Mouse (Mus musculus) activated CD4-positive, CD25-positive, alpha-beta regulatory T cell, adult 4 months (primary cell): ENCODE measurements at regions not wholly inside any gene's neighbourhood (a gene's known extent, or its start where the extent isn't known, plus 50 kb on each side); places are given as distances from the start of the nearest gene placed in this dataset.
A peak's percentile ranks its signal among the peaks of the same experiment; 100 is the strongest.

Source experiments
- ATAC-seq: one replicate; pipeline ENCODE4 v1.8.0; 2017

DNA sequence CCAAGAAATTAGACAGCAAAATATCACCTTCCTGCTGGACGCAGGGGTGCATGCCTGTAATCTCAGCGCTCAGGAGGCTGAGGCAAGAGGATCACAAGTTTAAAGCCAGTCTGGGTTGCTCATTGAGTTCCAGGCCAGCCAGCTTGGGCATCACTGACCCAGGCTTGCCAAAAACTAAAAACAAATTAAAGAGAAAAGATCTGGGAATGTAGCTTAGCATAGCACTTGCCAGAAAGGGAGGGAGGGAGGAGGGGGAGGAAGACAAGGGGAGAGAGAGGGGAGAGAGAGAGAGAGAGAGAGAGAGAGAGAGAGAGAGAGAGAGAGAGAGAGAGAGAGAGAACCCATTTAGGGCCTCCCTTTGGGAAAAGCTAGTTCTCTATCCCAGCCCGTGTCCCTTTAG is 112.7 kb upstream of the Thy1 start:
- no peak for ATAC-seq

DNA sequence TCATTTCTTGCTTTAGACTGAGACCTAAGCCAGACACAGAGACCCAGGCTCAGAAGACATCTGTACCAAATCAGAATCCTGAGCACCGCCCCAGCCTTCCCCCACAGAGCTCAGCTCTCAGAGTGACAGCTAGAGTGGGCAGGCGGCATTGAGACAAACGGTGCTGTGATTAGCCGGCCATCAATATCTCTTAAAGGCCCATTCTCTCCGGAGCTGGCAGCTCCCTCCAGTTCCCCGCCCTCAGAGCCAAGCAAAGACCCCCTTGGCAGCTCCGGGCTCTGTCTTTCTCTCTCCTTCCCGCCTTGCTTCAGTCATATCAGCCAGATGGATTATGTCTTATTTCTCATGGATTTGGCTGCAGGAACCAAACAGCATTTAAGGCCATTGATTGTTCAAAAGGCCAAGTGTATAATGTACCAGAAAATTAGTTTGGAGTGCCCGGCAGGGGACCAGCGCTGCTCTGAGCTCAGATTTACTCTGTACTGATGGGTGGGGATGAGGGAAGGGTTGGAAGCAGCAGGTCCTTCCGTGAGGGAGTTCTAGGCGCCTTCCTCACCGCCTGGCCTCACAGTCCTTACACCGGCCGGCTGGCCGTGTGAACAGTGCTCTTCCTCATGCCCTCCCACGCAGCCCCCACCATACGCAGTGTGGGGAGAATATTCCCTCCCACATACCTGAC is 109.0 kb upstream of the Thy1 start:
- ATAC-seq, result no peak

DNA sequence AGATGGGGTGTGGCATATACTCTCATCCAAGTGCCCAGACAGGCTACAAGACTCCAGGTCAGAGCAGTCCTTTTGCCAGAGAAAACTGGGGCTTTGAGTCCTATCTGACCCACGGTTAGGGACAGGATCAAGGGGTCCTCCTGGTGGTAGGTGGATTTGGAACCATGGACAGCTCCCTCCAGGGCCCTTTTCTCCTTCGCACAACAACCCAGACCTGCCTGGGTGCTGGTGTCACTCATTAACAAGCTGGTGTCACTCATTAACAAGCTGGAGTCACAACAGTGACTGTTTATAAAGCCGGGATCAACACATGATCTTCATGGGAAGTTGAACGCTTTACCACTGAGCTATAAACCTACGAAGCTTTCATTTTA is 108.5 kb upstream of the Thy1 start:
- ATAC-seq, result no peak

DNA sequence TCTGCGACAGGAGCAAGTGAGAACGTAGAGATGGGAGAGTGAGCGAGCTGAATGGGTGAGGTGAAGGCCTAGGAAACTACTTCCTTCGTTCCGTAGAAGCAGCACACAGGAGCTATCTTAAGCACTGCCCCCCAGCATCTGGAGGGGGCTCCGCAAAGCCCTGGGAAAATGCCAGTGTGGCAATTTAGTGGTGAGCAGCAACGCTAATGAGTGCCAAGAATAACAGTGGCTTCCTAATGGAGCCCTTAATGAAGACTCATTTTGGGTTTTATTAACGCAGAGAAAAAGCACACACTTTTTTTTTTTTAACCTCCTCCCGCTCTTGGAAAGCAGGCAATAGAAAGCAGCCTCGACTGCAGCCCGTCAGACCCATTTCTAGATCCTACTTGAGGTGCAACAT is 103.8 kb upstream of the Thy1 start:
- ATAC-seq, result no peak

DNA sequence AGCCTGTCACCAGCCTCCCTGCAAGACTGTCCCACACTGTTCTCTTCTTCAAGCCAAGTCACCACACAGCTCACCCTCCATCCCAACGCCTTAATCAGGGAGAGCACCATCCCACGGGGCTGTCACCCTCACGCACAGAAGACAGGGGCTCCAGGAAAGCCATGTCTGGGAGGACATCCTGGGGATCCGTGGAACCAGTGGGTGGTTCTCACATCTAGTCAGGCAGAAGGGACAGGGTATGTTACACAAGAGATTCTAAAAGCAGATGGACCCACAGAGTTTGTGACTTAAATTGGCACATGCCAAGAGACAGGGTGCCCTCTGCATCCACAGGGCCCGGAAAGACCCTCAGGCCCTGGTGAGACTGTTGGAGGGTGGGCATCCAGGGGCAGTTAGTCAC is 101.0 kb upstream of the Thy1 start:
- no peak for ATAC-seq

DNA sequence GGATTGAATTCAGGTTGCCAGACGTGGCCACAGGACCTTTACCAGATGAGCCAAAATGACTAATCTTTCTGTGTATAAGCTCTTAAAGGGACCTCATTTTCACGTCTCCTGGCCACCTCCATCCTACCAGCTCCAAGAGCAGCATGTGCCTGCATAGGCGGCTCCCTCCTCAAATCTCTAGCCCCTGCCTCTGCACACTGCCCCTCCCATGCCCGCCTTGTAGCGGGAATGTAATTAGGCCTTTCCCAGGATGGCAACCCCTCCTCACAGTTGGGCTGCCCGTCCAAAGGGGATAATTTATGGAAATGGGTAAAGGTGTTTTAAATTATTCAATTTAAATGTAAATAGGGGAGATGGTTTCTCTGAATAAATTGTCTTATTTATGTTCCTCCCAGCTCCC is 99.7 kb upstream of the Thy1 start:
- no peak for ATAC-seq

DNA sequence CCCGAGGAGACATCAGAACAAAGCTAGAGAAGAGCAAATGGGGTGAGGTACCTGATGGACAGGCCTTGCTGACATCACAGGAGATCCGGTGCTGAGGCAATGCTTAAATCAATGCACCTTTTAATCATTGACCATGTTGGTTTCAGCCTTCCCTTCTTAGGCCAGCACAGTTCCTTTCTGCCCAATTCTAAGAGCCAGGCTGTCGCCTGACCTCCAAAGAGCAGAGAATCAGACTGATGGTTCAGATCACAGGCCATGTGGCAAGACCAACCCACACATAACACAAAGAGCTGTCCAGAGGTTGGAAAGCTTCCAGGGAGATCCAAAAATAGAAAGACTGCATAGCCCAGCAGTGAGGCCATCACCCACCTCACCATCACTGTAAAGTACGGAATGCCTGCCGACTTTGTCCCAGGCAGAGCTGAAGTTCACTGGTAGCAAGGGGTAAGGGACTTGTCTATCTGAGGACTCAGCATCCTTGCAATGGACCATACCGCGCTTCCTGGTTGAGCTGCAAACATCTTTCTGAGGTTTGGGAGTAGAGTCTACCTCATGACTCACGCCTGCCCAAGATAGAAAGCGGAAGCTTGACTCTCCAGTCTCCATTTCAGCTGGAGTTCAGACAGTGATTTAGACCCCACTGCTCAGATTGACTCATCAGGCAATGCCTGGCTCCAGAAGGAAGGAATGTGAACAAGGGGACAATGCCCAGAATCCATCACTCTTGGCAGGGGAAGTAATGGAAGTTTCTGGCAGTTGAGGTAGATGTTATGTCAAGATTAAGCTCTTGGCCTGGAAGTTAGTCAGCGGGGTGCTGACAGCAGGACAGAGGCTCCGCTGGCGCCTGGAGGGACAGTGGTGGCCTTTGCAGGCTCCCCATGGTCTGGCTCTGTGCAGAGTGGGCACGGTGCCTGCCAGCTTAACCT is 98.1 kb upstream of the Thy1 start:
- ATAC-seq, result no peak

DNA sequence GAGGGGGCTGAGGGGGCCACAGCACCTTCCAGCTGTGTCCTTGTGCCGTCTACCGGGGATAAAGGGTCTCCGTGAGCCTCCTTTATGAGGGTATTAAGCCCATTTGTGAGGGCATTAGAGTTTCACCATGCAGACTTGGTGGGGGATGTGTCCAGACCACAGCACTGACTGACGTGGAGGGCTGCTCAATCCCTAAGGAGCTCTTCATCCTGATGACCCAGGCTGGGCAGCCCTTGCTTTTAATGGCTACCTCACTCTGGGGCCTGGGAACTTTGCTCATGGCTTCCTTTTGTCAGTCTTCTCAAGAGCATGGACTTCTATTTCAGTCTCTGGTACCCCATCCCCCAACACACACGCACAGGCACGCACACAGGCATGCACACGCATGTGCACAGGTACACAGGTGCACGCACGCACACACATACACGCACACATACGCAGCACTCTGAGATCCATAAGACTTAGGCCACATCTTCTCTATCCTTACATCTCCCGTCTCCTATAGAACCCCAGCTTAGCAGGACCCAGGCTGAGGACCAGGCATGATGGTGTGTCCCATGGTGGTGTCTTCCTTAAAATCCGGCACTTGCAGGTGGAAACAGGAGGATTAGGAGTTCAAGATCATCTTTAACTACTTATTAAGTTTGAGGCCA is 97.1 kb upstream of the Thy1 start:
- no peak for ATAC-seq

DNA sequence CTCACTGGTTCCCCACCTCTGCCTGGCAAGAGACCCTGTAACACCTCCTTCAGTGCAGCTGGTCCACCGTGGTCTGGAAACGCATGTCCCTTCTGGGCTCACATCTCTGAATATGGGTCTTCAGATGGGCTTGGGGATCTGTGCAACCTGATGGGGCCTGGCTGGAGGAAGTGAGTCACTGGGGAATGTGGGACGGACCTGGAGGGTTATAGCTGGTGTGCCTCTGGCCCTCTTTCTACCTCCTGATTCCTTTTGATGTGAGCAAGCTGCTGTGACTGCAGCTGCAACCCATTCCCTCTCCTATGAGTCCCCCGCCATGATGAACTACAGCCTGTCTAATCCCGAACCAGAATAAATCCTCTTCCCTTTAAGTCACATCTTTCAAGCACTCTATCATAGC is 96.1 kb upstream of the Thy1 start:
- no peak for ATAC-seq

DNA sequence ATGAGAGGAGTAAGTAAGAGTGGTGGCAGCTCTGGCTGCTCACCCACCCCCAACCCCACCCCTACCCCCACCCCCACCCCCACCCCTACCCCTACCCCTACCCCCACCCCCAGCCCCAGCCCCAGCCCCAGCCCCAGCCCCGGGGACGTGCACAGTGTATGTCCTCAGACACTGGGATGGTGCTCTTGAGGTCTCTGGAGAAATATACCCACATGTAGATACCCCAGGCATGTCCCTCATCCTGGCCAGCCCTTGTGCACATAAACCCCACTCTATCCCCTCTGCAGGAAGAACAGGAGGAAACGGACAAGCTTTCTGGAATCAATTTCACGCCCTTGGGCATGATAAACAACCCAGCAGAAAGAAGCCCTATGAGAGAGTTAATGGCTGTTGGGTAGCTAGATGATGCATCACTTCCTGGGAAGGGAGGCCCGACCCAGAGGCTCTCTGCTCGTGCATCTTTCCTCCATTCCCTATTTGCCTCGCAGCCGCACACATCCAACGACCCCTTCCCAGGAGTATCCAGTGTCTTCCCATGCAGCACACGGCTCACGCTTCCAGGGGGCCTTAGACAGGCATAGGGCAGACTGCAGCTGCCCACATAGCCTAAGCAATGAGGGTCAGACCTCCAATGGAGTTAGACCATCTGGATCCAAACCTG is 95.6 kb upstream of the Thy1 start:
- ATAC-seq, result no peak

DNA sequence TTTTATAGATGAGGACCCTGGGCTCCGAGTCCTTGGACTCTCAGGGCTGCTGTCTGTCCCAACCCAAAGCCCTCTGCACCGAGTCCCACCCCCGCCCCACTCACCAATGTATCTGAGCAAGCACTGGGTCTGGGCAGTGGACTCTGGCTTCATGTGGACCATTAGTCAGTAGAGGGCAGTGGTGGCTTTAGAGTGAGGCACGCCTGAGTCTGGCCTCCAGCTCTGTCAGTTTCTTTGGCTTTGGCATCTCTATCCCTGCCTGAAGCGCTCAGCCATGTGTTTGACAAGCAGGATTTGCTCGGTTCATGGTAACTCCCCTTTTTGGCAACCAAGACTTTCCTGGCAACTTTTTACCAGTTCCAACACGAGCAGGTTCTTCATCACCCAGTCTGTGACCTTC is 90.1 kb upstream of the Thy1 start:
- no peak for ATAC-seq

DNA sequence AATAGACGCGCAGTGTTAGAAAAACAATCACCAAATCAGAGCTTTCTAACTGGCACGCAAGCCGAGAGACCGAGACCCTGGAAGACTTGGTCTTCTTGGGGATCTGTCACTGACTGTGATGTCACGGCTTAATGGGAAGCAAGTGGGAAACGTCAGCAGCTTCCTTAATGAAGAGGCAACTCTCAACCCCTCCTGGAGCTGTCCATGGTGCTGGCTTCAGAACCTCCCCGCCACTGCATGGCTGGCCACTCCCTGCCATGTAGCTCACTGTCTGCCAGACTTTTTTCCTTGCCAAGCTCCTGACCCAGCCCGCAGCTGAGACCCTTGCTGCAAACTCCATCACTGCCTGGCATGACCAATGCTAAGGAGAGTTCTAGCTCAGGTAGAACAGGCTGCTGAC is 83.6 kb upstream of the Thy1 start:
- ATAC-seq, result no peak

DNA sequence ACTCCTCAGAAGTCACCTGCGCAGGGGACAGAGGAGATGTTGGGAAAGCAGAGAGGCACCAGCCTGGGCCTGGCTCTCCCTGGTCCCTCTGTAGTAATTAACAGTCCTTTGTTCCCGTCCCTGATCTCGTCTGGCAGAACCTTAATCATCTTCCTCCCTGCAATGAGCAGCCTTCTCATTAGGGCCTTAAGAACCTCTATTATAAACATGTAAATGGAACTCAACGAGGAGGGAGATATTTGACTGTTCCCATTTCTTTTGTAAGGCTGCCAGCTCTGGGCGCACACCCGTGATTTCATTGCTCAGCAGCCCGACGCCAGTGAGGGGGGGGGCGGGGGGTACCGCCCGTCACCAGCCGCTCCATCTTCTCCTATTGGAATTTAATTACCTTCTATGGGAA is 81.8 kb upstream of the Thy1 start:
- ATAC-seq, result no peak

DNA sequence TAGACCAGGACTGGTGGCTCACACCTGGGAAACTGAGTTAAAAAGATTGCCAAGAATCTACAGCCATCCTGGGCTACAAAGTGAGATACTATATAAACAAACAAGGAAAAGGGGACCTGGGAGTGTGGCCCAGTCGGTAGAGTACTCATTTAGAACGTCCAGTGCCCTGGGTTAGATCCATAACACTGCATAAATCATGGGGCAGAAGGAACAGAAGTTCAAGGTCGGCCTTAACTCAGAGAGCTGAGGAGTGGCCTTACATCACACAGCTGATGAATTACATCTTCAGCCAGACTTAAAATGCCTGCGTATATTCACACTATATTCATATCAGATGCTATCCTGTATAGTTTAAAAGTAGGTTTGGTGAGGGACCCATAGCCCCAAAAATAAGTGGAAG is 78.0 kb upstream of the Thy1 start:
- ATAC-seq, result no peak

DNA sequence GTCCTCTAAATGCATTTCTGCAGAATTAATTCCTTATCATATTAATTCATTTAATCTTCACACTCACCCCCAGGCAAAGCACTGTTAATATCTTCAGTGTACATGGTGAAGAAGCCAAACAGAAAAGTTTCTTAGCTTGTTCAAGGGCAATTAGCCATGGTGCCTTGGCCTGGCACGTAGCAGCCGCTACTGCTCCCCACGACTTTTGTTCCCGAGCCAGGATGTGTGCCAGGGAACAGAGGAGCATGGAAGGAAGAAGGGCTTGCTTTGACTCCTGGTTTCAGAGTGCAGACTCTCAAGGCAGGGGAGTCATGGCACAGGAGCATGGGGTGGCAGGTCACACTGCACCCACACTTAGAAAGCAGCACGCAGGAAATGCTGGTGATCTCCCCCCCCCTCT is 77.4 kb upstream of the Thy1 start:
- no peak for ATAC-seq

DNA sequence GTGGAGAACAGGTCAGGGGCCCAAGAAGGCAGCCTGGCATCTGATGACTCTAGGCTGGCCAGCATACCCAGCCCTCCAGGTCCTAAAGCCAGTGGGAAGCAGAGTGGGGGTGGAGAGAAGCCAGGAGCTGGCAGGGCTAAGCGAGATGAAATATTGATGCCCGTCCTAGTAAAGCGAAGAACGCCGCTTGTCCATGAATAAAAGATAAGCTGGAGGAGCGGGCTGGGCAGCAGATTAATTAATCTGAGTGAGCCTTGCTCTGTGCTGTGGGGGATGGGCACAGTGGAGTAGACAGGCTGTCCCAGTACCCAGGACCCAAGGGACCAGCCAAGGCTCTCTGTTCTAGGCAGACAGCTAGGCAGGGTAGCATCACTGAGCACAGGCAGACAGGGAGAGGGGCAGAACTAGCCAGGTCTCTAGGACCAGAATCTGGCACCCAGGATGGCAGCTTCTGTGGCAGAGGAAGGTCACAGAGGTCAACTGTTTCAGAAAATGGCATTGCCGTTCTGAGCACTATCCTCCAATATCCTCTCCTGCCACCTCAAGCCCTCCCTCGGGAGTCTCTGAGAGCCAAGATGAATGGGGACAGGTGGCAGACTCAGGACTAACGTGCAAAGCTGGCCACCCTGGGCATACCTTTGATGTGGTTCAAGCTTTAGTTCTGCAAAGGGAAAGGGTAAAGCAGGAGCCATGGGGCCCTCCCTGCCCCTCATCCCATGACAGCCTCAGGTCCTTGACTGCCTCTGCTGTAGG is 73.0 kb upstream of the Thy1 start:
- no peak for ATAC-seq

DNA sequence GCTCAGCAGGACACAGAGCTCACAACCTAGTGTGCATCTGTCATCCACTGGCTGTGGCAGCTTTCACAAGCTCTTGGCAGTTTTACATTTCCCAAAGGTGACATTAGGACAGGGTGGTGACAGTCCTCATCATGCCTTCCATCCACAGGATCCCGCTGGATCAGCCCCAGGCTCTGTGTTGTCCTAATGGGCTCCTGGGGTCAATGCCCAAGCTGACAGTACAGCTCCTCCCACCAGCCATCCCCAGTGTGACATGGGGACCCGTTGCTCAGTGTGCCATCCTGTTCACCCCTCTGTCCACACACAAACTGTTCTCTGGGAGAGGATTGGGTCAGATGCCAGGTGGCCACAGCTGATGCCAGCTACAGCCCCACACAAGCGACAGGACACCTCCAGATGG is 72.3 kb upstream of the Thy1 start:
- ATAC-seq, result no peak

DNA sequence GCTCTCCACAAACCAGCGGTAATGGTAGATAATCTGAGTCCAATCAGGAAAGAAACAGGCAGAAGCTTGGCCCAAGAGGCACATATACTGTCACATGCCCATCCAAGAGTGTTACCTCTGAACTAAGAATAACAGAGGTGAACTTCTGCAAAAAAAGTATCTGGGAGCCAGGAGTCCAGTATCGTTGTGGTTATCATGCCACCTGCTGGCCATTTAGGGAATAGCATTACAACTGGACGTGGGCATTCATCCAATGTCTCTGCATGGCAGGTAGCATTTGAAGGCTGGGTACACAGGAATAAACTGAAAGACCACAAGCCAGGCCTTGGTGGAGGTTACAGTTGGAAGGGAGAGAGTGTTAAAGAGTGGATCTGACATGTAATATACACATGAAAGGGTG is 70.9 kb upstream of the Thy1 start:
- ATAC-seq, result no peak

DNA sequence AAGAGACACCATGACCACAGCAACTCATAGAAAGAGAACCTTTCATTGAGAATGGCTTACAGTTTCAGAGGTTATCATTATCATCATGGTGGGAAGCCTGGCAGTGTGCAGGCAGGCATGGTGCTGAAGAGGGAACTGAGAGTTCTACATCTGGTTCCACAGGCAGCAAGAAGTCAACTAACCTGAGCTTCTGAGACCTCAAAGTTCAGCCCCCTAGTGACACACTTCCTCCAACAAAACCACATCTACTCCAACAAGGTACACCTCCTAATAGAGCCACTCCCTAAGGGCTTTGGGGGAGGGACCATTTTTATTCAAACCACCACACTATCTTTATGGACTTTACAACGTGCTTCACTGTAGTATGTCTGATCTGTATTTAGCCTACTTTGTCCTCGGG is 67.8 kb upstream of the Thy1 start:
- peak; percentile 72 for ATAC-seq

DNA sequence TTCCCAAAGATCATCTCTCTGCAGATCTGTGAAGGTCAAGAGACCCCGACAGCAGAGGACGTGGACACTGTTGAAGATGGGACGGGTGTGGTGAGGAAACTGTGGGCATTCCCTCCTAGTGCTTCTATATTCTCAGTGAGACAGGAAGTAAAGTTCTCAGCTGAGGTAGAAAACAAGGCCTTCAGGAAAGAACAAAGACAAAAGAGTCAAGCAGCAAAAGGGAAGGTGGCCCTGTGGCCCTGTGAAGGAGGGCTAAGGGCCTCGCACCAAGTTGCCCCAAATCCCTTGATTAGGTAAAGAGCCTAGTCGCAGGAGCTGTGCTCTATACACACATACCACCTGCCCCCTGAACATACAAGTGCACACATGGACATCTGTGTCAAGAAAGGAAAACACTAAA is 66.8 kb upstream of the Thy1 start:
- ATAC-seq, result no peak

DNA sequence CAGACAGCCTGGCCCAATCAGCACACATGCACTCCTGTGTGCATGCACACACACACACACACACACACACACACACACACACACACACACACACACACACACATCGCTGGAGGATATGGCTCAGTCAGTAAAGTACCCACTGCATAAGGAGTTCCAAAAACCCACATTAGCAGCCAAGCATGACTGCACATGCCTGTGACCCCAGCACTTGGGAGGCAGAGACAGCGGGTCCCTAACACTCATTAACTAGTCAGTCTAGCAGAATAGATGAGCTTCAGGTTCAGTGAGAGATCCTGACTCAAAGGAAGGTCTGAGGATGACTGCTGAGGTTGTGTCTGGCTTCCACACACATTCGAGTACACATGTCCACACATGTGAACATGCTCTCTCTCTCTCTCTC is 65.4 kb upstream of the Thy1 start:
- no peak for ATAC-seq

DNA sequence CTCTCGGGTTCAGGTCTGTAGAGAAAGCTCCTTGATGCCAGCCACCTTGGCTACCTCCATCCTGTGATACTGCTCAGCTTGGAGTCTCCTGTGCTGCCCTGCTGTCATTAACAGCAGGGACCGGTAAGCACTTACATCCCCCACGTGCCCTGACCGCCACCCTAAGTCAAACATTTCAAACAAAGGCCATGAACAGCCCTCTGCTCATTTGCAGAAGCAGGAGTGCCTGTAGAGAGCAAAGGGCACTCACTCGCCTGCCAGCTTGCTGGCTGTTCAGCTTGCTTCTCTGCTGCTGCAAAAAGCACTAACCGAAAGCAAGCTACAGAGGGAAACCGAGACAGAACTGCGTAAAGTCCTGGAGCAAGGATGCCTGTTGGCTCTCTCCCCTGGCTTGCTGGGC is 61.8 kb upstream of the Thy1 start:
- no peak for ATAC-seq
